Mouse (Mus musculus): ENCODE measurements around the gene Spred1.
"Not testable (repeated sequence)": the region's sequence is repeated elsewhere in the genome, so short reads cannot be mapped to it uniquely, and the experiment has no call there.

Gene Spred1

GRCm38 (mm10) chr2:117120246-117121211, 645 bp upstream of the Spred1 start:
- peak; percentile 83 for DNase-seq (ENCODE audit: low spot score)

DNA sequence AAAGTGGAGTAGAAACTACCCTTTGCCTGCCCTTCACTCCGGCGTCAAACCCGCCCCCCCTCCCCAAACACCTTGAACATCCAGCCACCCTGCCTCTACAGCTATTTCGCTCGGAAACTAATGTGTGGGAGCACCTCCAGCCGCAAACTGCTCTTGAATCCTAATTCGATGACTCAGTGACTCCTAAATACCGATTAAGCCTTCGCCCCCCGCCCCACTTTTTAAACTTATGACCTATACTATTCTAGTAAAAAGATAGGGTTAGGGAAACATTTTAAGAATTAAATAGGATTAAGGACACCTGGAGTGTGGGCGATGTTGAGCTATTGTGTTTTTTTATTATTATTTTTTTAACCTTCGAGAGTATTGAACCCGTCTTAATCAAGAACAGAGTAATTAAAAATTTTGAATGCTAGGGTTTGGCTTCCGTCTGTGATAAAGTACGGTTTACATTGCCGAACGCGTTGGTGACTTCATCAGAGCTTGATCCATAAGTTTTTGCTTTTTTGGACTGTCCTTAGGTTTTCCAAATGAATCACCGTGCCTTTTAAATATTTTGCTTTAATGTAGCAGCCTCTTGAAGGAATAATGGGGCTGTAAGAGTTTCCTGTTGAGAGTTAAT, 921 bp downstream of the Spred1 start:
- no peak for DNase-seq (ENCODE audit: low spot score)

GRCm38 (mm10) chr2:117122701-117123337, 1.6 kb downstream of the Spred1 start:
- DNase-seq (ENCODE audit: low spot score): no peak

DNA sequence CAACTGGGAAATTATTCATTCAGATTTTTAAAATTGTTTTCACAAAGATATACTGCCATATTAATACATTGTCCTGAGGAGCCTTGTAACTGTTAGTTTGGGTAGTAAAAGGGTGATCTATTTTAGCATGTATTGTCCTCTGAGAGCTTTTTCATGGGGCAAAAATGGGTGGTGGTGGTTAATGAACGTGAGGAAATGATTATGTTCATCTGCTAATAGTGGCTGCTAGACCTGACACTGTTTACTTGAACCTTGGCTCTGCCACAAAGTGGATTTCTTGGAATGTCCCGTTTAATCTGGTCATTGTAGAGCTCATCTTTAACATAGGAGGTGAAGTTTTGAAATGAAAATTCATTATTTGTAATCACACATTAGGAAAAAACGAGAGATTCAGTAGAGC, 2.5 kb downstream of the Spred1 start:
- no peak for DNase-seq (ENCODE audit: low spot score)

- no peak for DNase-seq (ENCODE audit: low spot score)
Measured at GRCm38 (mm10) chr2:117124839-117125238, 3.7 kb downstream of the Spred1 start.

- no peak for DNase-seq (ENCODE audit: low spot score)
Measured at GRCm38 (mm10) chr2:117129156-117129555, 8.0 kb downstream of the Spred1 start.

GRCm38 (mm10) chr2:117131041-117131440, 9.9 kb downstream of the Spred1 start:
- not testable (repeated sequence) for DNase-seq (ENCODE audit: low spot score)

DNA sequence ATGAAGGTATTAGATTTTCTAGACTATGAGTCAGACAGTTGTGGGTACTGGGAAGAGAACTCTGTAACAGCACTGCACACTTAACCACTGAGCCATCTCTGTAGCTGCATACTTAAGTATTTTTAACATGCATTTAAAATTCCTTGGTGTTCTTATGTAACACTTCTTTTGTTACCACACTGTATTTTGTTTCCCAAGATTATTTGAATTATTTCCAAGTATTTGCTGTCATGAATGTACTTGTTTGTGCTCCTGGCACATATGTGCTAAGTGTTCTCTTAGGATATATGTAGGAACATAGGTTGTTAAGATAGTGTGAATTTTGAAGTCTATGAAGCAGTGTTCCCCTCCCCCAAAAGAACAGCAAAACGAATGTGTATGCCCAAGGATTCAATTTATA, 10.7 kb downstream of the Spred1 start:
- DNase-seq (ENCODE audit: low spot score): no peak

GRCm38 (mm10) chr2:117133541-117133940, 12.4 kb downstream of the Spred1 start:
- no peak for DNase-seq (ENCODE audit: low spot score)

DNA sequence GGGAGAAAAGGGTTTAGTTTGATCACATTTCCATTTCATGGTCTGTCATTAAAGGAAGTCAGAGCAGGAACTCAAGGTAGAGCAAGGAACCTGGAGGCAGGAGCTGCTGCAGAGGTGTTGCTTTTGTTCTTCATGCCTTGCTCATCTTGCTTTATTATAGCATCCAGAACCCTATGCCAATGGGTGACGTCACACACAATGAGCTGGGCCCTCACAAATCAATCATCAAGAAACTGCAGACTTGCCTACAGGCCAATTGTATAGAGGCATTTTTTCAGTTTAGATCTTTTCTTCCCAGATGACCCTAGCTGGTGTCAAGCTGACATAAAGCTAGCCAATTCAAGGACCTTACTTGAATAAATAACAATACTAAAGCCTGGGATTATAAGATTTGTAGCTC, 16.6 kb downstream of the Spred1 start:
- DNase-seq (ENCODE audit: low spot score): no peak

DNA sequence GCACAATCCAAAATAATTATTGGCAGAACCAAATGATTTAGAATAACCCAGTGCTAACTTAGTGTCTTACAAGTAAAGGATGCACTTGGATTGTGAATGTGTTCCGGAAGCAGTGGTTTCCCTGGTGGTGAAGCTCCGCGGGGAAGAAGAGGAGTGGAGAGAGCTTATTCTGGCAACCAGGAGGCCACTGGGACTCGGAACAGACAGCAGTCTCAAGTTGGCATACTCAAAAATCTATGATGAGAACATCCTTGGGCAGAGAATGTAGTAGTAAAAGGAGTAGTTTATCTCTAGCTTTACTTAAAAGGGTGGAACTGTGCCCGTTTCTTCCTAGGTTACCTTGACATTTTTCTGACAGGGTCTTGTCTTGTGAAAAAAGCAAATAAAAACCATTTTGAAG, 17.8 kb downstream of the Spred1 start:
- DNase-seq (ENCODE audit: low spot score): no peak

GRCm38 (mm10) chr2:117139977-117140376, 18.8 kb downstream of the Spred1 start:
- DNase-seq (ENCODE audit: low spot score): no peak

GRCm38 (mm10) chr2:117143106-117143505, 21.9 kb downstream of the Spred1 start:
- DNase-seq (ENCODE audit: low spot score): no peak

- no peak for DNase-seq (ENCODE audit: low spot score)
Measured at GRCm38 (mm10) chr2:117146026-117146425, 24.9 kb downstream of the Spred1 start.

DNA sequence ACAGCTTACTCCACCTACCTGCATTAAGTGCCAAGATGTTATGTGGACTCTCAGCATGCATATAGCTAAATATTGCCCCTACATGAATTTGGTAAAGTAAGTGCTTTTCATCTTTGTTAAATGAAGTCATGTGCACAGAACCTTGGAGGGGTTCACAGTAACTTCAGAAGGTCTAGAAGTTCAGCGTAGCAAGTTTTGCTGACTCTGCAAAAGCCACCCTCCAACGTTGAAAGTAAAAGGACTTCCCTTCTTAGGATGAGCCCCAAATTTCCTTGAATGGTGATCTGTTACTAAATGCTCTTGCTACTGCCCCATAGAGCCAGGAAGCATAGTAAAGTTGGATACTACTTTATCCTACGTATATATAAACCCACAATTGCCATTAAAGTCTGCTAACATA, 25.4 kb downstream of the Spred1 start:
- DNase-seq (ENCODE audit: low spot score): no peak

DNA sequence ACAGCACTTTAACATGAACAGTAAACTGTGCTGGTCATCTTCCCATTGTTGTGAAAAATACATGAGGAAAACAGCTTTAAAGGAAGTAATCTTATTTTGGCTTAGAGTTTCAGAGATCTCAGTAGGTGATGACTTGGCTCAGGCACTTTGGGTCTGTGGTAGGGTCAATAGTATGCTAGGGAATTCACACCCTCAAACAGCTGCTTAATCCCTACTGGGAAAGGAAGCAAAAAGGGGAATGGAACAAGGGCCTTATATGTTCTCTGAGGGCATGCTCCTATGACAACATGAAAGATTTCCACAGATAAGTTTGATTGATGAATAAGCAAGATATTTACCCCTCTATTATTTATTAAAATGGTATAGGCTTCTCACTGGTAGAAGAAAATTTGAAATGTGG, 31.0 kb downstream of the Spred1 start:
- no peak for DNase-seq (ENCODE audit: low spot score)

DNA sequence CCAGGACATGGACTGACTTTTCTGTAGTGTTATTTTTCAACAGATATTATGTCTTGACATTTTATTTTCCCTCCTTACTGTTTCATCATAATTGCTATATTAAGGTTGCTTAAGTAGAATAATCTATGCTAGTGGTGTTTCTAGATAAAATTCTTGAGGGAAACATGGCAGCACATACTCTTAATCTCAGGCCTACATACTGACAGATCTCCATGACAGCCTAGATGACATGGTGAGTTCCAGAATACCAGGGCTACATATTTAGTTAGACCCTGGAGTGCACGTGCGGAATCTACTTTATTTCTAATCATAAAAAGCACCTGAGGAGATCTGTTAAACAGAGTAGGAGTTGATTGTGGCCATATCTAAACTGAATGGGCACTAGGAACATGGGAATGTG, 47.2 kb downstream of the Spred1 start:
- DNase-seq (ENCODE audit: low spot score): no peak

DNA sequence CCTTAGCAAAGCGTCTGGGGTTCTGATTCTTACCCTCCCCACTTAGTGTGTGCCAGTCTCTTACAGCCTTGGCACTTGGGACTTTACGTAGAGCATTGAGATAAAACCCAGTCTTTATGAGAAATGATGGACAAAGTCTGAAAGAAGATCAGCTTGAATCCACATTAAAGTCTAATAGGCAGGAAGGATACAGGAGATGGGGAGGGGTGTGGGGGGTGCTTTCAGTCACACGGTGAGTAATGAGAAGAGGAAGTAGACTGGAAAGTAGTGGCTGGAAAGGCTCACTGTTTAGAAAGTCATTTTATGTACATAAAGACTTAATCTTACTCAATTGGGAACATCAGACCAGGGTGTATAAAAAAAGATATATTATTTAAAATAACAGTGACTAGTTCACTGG, 47.9 kb downstream of the Spred1 start:
- DNase-seq (ENCODE audit: low spot score): no peak

- no peak for DNase-seq (ENCODE audit: low spot score)
Measured at GRCm38 (mm10) chr2:117172981-117173380, 51.8 kb downstream of the Spred1 start.

DNA sequence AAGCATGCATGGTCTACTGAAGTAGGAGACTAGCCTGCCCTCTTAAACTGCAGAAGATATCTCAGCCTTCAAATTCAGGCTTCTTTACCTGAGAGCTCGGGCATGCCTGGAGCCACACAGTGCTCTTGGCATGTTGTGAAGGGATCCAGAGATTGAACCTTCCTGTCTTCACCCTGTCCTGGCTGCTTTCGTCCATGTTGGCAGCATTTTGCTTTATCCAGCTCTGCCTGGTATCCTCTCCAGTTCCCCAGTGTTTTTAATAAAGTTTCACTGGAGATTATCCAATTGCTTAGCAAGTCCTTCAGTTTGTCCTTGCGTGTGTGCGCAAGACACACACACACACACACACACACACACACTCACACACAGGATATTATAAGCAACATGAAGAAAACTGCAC, 54.9 kb downstream of the Spred1 start:
- DNase-seq (ENCODE audit: low spot score): no peak

DNA sequence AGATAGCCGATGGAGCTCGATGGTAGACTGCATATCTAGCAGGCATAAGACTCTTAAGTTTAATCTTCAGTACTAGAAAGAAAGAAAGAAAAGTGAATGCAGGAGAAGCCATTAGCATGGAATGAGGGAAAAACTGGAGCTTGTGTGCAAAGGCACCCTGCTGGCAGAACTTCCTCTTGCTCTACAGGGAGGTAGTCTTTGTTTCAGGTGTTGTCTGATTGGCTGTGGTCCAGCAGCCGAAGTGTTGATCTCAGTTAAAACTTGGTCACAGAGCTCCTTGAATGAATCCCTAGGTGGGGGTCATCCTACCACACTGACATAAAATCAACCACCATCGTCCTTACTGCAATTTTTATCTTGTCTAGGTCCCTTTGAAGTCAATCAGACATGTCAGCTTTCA, 55.8 kb downstream of the Spred1 start:
- no peak for DNase-seq (ENCODE audit: low spot score)

DNA sequence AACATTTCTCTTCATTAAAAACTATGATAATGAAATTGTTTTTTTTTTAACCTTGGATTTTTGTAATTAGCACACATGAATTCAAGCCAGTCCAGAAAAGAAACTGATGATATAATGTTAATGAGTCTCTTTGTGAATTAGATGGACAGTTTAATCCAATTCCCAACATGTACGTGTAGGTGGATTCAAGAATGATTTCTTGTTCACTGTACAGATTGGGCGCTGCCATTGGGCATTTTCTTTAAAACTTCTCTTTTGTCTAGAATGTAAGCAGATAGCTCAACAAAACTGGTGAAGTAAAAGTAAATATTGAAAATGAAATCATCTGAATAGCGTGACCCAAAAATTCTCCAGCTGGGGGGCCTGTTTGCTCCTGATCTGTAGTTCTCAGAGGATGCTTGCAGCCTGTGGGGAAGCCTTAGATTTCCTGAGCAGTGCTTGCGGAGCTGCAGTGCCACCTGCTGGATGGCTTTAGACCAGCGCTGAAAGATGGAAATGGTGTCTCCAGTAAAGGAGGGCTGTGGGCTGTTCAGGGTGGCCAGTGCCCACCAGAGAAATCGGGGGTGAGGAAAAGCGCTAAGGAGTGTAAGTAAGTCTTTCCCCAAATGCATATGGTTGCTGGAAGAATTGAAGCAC, 59.2 kb downstream of the Spred1 start:
- DNase-seq (ENCODE audit: low spot score): peak; percentile 68

All from layer of hippocampus, adult 9-10 months (tissue).